Mouse (Mus musculus) brain, embryonic 14.5 days (tissue): Measurements from ENCODE around the gene Icmt. TPM values are rescaled to one million over a fixed set of nuclear protein-coding genes. Genes with fewer than 3 reads are reported as not detected.

ENCODE experiments used
- DNase-seq: peaks from one replicate; pipeline ENCODE4 v3.0.0-alpha.2; 2011; ENCODE audit warnings: low read depth
- CTCF ChIP-seq: fragments of 200-500 bp; IDR thresholded peaks from 2 replicates; pipeline ENCODE4 v1.5.1; 2012; ENCODE audit warnings: inconsistent platforms, mild to moderate bottlenecking, moderate library complexity, borderline replicate concordance; ENCODE audit not compliant: insufficient read depth, insufficient read length; ENCODE audit errors: extremely low read depth
- POLR2A ChIP-seq: fragments of 200-500 bp; IDR thresholded peaks from 2 replicates; pipeline ENCODE4 v1.6.1; 2012; ENCODE audit warnings: mild to moderate bottlenecking, inconsistent platforms, borderline replicate concordance; ENCODE audit not compliant: poor library complexity, insufficient read depth, insufficient read length, severe bottlenecking; ENCODE audit errors: extremely low read depth
- polyA plus RNA-seq: library from polyadenylated mRNA; depleted of rRNA; stranded (reverse); fragments of >200 nt; gene quantifications from 2 replicates; pipeline ENCODE4 v1.2.3, GENCODE M21; 2012; rRNA removed

The Icmt gene
- polyA plus RNA-seq, 1 experiment, result 23.0 TPM

DNA sequence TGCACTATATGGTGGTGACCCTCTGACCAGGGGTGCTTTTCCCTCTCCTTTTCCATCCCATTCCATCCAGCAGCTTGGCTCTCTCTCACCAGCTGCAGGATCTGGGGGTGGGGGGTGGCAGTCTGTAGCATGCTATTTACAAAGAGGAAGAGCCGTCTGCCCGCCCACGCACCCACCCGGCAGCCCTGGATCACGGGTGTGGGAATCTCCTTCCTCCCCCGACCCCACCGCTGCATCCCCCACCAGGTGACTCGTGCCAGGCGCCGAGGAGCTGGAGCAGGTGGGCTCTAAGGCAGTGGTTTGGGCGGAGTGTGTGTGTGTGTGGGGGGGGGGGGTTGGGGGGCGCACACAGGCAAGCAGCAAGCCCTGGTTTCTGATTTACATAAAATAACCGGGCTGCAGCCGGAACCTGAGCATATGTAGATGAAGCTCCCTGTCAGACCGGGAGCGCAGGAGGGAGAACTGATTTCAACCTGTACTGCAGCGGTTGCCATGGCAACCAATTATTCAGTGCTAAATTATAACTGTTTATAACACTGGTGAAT lies 52.9 kb downstream of the Icmt start:
- DNase-seq, result peak; percentile 95
- TF ChIP-seq CTCF, result no peak
- no peak for TF ChIP-seq POLR2A

DNA sequence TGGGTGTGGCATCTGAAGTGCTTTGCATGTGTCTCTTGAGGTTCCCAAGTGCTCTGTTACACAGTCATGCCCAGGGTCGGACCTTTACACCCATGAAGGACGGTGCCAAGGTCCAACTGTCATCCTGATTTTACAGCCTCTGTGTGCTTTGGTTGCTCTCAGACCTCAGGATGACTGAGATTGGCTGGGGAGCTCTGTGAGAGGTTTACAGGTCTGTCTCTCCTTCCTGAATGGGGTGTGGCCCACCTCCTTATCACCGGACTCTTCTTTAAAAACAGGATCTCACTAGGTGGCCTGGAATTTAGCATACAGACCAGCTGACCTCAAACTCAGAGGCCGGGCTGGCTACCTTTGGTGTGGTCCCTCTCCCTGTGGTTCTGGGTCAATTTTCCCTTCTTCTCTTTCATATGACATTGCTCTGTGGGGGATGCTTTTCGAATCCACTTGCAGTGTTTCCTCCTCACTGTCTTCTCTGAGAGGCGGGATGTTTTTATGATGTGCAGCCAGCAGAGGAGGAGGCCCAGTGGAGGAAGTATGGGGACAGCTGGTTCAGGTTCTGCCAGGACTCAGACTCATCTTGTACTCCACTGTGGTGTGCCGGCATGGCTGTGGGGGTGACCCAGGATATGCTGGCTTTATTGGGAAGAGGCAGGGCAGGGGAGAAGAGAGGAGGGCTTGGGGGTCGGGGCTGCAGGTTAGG lies 53.8 kb downstream of the Icmt start:
- TF ChIP-seq POLR2A (no peak), CTCF (no peak)
- no peak for DNase-seq

DNA sequence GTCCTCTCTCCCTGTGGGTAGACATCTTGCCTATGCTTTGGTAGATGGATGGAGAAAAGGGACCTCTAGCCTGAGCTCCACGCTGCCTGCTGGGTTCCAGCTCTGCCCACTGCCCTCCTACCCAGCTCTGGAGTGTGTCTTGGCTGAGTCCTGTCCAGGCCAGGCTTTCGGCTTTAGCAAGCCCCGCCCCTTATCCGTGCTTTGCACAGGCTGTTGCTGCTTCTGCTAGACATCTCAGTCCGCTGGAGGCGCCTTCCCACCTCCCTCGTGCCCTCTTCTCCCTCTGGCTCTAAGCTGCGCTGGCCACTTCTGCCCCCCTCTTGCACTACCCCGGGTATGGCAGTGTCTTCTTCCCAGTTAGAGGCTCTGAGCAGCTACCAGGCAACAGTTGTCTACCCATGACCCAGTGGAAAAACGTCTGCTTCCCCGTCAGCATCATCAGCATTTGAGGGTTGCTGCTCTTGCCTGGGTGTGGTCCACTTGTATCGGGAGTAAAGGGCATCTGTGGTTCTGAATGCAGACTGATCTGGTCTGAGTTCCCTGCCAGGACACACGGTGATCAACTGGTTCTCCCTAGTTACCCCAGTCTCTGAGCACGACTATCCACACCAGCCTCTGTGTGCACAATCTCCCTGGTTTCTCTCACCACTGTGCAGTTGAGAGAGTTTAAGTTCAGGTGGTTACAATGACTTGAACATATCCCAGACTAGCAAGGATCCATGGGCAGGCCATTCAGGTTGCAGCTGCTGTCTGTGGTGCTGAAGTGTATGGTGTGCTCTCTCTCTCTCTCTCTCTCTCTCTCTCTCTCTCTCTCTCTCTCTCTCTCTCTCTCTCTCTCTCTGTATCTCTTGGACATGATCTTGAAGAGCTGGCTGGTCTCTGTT lies 54.6 kb downstream of the Icmt start:
- TF ChIP-seq POLR2A (no peak), CTCF (no peak)
- DNase-seq, result peak; percentile 59

DNA sequence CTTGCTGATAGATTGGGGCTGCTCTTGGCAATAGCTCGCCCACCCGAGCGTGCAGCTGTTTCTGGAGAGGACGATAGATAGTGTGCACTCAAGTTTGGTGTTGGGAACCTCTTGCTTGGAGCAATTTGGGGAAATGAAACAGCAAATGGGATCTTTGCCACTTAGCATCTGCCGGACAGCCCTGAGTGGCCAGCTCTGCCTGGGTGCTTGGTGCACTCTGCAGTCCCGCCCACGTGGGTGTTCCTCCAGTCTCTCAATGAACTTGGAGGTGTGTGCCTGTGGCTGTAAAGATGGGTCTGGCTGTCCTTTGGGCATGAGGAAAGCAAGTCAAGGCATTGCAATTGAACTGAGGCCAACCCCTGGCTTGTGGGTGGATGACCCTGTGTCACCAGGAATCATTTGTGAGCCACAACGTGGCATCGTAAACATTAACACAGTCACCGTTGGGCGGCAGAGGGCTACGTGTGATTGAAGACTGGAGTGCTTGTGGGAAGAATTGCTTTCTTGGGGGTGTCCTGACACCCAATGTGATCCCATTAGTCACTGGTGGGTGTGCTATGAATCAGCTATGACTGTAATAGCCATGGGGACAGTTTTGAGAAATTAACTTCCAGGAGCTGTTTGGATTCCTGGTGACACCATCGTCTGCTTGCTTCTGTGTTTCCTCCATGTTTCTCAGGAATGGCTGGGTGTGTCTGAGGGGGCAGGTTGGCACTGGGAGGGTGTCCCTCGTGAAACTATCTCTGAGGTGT lies 57.0 kb downstream of the Icmt start:
- DNase-seq, result no peak
- TF ChIP-seq POLR2A (no peak), CTCF (no peak)

DNA sequence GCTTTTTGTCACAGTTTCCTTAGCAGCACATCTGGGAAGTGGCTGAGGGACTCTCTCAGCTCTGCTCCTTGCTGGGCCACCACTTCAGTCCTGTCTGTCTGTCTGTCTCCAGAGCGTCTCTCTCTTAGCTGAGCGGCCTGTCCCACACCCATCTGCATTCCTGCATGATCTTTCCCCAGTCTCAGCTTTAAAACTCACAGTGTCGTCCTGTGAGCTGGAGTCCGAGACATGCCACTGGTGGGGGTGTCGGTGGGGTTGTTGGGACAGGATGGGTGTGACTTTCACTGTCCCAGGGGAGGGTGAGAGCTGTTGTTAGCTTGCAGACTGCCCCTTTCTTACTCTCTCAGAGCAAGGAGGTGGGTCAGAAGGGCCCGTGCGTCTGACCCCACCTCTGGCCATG lies 58.6 kb downstream of the Icmt start:
- DNase-seq, result no peak
- TF ChIP-seq CTCF, result no peak

Other genes starting within 250 kb of the Icmt start
- gene Plekhg5, start 224.7 kb upstream of the Icmt start, polyA plus RNA-seq, result 14.0 and 18.6 TPM in 2 replicates
- 3.8 and 4.4 TPM in 2 replicates for gene Tnfrsf25, start 181.3 kb upstream of the Icmt start, polyA plus RNA-seq
- gene Espn, start 144.9 kb upstream of the Icmt start, polyA plus RNA-seq, result 0.38 and 0.48 TPM in 2 replicates
- not detected in 2 replicates for gene Hes2, start 138.4 kb upstream of the Icmt start, polyA plus RNA-seq
- 178 and 244 TPM in 2 replicates for gene Acot7, start 119.1 kb upstream of the Icmt start, polyA plus RNA-seq
- gene Gpr153, start 23.0 kb upstream of the Icmt start, polyA plus RNA-seq, result 31.2 and 44.3 TPM in 2 replicates
- gene Hes3, start 5.6 kb upstream of the Icmt start, polyA plus RNA-seq, result 0.37 and 0.88 TPM in 2 replicates
- gene Rnf207, start 21.8 kb downstream of the Icmt start, polyA plus RNA-seq, result 6.9 and 7.1 TPM in 2 replicates
- 239 and 292 TPM in 2 replicates for gene Rpl22, start 28.5 kb downstream of the Icmt start, polyA plus RNA-seq
- gene Chd5, start 41.4 kb downstream of the Icmt start, polyA plus RNA-seq, result 22.1 and 47.3 TPM in 2 replicates
- gene Nphp4, start 179.5 kb downstream of the Icmt start, polyA plus RNA-seq, result 7.9 and 10.0 TPM in 2 replicates
- gene Kcnab2, start 180.6 kb downstream of the Icmt start, polyA plus RNA-seq, result 8.5 and 15.5 TPM in 2 replicates